Mouse (Mus musculus) testis, postnatal 10 days (tissue): ENCODE results near the gene Fes.

Experiments
- DNase-seq: peaks from one replicate; pipeline ENCODE4 v3.0.0; 2021; ENCODE audit warnings: low spot score

Fes gene

GRCm38 (mm10) chr7:80374280-80374679 is 13.5 kb downstream of the Fes start:
- no peak for DNase-seq

- DNase-seq = no peak
Measured at GRCm38 (mm10) chr7:80373850-80374249, 13.9 kb downstream of the Fes start.

- DNase-seq = no peak
Measured at GRCm38 (mm10) chr7:80373352-80373751, 14.4 kb downstream of the Fes start.

GRCm38 (mm10) chr7:80372667-80373066 is 15.1 kb downstream of the Fes start:
- no peak for DNase-seq

- no peak for DNase-seq
Measured at GRCm38 (mm10) chr7:80372166-80372565, 15.6 kb downstream of the Fes start.

GRCm38 (mm10) chr7:80371041-80371751 is 16.6 kb downstream of the Fes start, which contains the start of gene Man2a2:
TSS of gene Man2a2 (minus strand) at chr7:80371375.
- DNase-seq = peak; percentile 92

GRCm38 (mm10) chr7:80370649-80371040 is 17.1 kb downstream of the Fes start:
- DNase-seq = peak; percentile 94

GRCm38 (mm10) chr7:80369967-80370431 is 17.7 kb downstream of the Fes start:
- DNase-seq = no peak

GRCm38 (mm10) chr7:80369461-80369860 is 18.3 kb downstream of the Fes start:
- no peak for DNase-seq

GRCm38 (mm10) chr7:80368635-80369421 is 18.9 kb downstream of the Fes start:
- no peak for DNase-seq

GRCm38 (mm10) chr7:80368009-80368408 is 19.7 kb downstream of the Fes start:
- DNase-seq = no peak

GRCm38 (mm10) chr7:80367232-80367631 is 20.5 kb downstream of the Fes start:
- DNase-seq = no peak

GRCm38 (mm10) chr7:80365759-80366158 is 22.0 kb downstream of the Fes start:
- peak; percentile 59 for DNase-seq

- no peak for DNase-seq
Measured at GRCm38 (mm10) chr7:80360435-80360834, 27.3 kb downstream of the Fes start.

- no peak for DNase-seq
Measured at GRCm38 (mm10) chr7:80358039-80358438, 29.7 kb downstream of the Fes start.

GRCm38 (mm10) chr7:80357156-80357555 is 30.6 kb downstream of the Fes start:
- DNase-seq = peak; percentile 54

GRCm38 (mm10) chr7:80356351-80356750 is 31.4 kb downstream of the Fes start:
- no peak for DNase-seq

- DNase-seq = no peak
Measured at GRCm38 (mm10) chr7:80352920-80353319, 34.8 kb downstream of the Fes start.

GRCm38 (mm10) chr7:80350808-80351207 is 36.9 kb downstream of the Fes start:
- DNase-seq = no peak

GRCm38 (mm10) chr7:80347670-80348586 is 39.8 kb downstream of the Fes start:
- DNase-seq = no peak

- DNase-seq = no peak
Measured at GRCm38 (mm10) chr7:80346830-80347229, 40.9 kb downstream of the Fes start.

- no peak for DNase-seq
Measured at GRCm38 (mm10) chr7:80346173-80346572, 41.6 kb downstream of the Fes start.
